Mouse (Mus musculus) CD4-positive helper T cell, adult 2 months (primary cell): ENCODE measurements around the gene Plk1.
A peak's percentile ranks its signal among the peaks of the same experiment; 100 is the strongest.

ENCODE experiments used
- DNase-seq: peaks from one replicate; pipeline ENCODE4 v3.0.0-alpha.2; 2012; ENCODE audit warnings: low read depth, missing footprints, low spot score

Gene Plk1

DNA sequence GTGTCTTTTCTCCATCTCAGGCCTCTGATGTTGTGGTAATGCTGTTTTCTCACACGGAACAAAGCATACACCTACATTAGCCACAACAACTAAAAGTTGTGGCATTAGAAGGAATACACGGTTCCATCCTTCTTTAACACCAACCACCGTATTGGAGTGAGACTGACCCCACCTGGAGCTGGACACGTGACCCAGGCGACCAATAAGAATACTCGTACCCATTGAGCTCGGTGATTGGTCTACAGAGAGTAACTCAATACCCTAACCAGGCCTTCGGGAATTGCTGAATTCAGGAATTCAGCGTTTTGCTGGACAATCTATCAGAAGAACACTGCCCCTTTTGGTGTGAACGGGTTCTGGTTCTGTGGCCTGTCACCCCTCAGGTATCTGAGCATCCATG is 31.9 kb downstream of the Plk1 start:
- no peak for DNase-seq

DNA sequence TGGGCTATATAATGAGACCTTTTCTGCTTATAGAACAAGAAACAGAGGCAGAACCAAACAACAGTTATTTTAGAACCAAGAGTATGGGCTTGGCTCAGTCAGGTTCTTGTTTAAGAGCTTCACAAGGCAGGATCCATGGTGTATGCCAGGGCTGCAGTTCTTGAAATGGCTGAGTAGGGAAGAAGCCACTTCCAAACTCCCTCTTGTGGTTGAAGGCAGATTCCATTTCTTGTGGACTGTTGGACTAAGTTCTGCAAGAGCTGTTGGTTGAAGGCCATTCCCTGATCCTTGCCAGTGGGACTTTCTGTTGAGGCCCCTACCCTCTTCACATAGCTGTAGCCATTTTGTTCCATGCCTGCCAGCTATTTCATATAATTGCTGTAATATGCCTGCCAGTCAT is 34.7 kb downstream of the Plk1 start:
- no peak for DNase-seq

DNA sequence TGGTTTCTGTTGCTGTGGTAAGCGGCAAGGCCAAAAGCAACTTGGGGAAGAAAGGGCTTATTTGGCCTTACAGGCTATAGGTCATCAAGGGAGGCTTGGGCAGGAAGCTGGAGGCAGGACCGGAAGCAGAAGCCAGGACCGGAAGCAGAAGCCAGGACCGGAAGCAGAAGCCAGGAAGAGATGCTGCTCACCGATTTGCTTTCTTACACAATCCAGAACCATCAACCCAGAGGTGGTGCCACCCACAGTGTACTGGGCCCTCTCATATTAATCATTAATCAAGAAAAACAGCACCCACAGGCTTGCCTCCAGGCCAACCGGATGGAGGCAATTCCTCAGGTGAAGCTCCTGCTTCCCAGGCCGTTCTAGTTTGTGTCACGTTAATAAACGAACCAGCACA is 37.5 kb downstream of the Plk1 start:
- DNase-seq: no peak

DNA sequence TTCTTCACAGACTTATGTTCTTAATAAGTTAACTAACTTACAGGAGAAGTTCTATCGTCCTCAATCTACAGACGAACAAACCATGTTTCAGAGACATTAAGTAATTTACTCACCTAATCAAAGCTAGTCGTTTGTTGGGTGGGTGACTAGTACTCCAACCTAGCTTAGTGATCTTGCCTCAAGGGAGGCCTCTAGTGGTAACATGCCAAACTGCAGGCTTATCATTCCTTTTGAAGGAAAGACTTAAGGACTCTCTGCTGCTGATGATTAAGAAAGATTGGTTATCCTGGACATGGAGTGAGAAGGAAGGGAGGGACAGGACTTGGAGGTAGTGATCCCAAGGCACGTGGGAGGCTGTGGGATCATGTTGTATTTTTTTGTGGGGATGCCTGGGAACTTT is 38.1 kb downstream of the Plk1 start:
- peak; percentile 64 for DNase-seq

DNA sequence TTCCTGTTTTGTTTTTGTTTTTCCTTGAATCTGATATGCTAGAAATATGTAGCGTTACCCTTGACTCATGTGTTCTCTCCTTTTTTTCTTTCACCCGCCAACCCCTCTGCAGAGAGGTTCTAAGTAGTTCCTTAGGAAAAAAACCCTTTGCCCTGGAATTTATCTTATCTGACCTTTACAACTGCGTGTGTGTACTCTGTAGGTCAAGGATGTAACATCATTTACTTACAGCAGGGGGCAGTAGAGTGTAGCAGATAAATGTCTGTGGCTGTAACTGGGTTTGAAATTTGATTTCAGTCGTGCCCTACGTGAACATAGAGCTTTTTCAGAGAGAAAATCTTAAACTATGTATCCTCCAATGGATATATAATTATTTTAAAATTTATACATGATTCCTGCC is 40.1 kb downstream of the Plk1 start:
- DNase-seq: peak; percentile 18

DNA sequence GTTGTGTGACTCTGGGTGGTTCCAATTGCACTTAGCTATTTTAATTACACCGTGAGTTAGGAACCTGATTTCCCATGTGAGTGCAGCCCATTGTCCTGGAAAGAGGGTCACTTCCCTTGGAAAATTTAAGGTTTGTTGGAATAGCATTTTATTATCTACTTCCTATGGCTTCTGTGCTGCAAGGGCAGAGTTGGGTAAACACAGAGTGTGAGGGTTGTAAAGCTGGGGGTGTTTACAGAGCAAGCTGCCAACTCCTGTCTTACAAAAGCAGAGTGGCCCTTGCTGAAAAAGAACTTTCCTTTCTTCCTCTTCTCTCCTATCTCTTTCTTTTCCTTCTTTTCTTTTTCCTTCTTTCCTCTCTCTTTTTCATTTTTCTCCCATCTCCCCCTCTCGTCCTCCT is 44.7 kb downstream of the Plk1 start:
- no peak for DNase-seq

DNA sequence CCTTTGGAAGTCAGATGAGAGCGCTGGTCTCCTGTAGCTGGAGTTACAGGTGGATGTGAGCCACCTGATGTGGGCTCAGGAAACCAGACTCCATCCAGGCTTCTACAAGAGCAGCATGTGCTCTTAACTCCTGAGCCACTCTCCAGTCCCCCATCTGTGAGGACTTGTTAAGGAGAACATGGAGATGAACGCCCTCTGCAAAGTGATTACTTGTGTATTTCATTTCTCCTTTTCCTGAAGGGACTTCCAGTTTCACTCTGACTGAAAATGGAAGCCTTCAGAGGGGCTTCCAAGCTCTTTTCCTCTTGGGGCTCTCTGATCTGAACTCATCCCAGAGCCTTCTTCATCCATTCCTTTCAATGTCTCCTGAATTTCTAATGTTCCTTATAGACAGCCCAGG is 46.9 kb downstream of the Plk1 start:
- no peak for DNase-seq

DNA sequence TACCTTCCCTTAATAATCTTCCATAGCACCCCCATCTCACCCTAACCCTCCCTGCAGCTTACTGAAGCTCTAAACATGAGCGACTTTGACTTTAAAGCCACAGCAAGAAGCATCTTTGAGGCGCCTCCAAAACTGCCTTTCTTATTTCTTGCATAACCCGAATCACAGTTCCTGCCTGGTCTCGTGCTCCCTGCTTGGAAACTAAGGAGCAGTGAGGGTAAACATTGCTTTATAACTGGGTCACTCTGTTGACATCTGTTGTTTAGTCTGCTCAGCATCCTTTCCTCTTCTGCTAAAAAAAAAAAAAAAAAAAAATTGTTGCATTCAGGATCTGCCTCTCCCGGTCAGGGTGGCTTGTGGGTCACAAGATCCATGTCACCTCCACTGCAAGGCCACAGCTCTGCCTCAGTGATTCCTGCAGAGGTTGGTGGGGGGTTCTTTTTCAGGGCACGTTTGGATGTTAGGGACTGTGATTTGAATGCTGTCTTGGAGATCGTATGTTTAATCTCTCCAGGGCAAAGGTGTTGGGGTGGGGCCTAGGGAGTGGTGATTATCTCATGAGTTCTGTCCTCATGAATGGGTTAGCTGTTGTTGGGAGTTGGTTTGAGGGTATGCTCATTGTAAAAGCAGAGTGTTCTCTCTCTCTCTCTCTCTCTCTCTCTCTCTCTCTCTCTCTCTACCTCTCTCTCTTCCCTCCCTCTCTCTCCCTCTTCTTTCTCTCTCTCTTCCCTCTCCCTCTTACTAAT is 49.2 kb downstream of the Plk1 start:
- DNase-seq: no peak

DNA sequence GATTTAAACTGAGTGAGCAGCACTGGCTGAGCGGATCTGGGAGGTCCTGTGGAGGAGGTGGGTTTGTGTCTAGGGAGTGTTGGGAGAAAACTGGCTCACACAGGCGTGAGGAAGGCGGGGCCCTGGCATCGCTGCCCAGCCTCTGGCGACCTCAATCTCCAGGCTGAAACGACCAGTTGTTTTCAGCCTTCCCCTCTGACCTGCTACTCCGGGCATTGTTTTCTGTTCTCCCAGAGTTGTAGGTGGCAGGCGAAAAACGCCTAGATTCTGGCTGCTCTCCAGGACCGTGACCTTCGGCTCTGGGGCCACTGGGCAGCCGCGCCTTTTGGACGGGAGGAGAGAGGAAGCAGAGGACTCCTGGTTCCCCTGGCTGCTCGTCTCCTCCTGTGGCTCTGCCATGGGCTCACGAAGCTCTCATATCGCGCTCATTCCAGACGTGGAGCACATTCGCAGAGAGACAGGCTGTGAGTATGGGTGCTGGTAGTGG is 60.1 kb downstream of the Plk1 start, which contains the start of gene Chp2:
Chp2 (plus strand) TSS at position 182 of the 487 bp plus-strand sequence.
- DNase-seq: no peak
